Mouse (Mus musculus) ES-E14 (cell line): ENCODE data around the gene Ube4b. TPM values are rescaled to one million over a fixed set of nuclear protein-coding genes. Genes with fewer than 3 reads are reported as not detected.

Experiments
- DNase-seq: peaks from one replicate; pipeline ENCODE4 v3.0.0-alpha.2; 2013; ENCODE audit warnings: low read depth, low spot score
- H3K27ac ChIP-seq: 2 replicates; pipeline ENCODE4 v1.5.1; 2012; ENCODE audit warnings: low read depth, mild to moderate bottlenecking, low read length, moderate library complexity, mixed read lengths; ENCODE audit not compliant: poor library complexity, insufficient read depth, severe bottlenecking
- H3K36me3 ChIP-seq: 2 replicates; pipeline ENCODE4 v1.6.1; 2012; ENCODE audit warnings: mild to moderate bottlenecking, low read length, moderate library complexity, mixed read lengths; ENCODE audit not compliant: control insufficient read depth, poor library complexity, insufficient read depth, severe bottlenecking
- H3K4me1 ChIP-seq, 2 experiments: fragments of 150-350 bp in 1 of 2; sonication (generic) in 1 of 2; 2 replicates each; pipeline ENCODE4 v1.6.1; 2012; ENCODE audit warnings: low read length in 2 of 2, mild to moderate bottlenecking in 1 of 2, mixed read lengths in 1 of 2; ENCODE audit not compliant: control insufficient read depth in 2 of 2, insufficient read depth in 2 of 2, poor library complexity in 1 of 2
- H3K4me3 ChIP-seq, 2 experiments: fragments of 150-350 bp in 1 of 2; sonication (generic) in 1 of 2; 2 replicates each; pipeline ENCODE4 v1.5.1; 2012; ENCODE audit warnings: low read length in 2 of 2, low read depth in 1 of 2, mild to moderate bottlenecking in 1 of 2, mixed read lengths in 1 of 2; ENCODE audit not compliant: insufficient read depth in 1 of 2, poor library complexity in 1 of 2, severe bottlenecking in 1 of 2
- H3K9ac ChIP-seq: 2 replicates; pipeline ENCODE4 v1.6.1; 2012; ENCODE audit warnings: low read depth, mild to moderate bottlenecking, low read length, mixed read lengths; ENCODE audit not compliant: poor library complexity, insufficient read depth, severe bottlenecking
- H3K9me3 ChIP-seq: fragments of 150-350 bp; sonication (generic); 2 replicates; pipeline ENCODE4 v1.6.1; 2012; ENCODE audit warnings: low read depth, mild to moderate bottlenecking, low read length; ENCODE audit not compliant: control insufficient read depth, insufficient read depth
- CHD2 ChIP-seq: IDR thresholded peaks from 2 replicates; pipeline ENCODE4 v1.6.1; 2014; ENCODE audit warnings: mild to moderate bottlenecking, low read depth, low read length, inconsistent platforms
- HCFC1 ChIP-seq: IDR thresholded peaks from 2 replicates; pipeline ENCODE4 v1.6.1; 2012; ENCODE audit warnings: low read length, inconsistent platforms, borderline replicate concordance; ENCODE audit not compliant: insufficient read depth
- MAFK ChIP-seq: IDR thresholded peaks from 2 replicates; pipeline ENCODE4 v1.6.1; 2014; ENCODE audit warnings: mild to moderate bottlenecking, low read depth, low read length, inconsistent platforms; ENCODE audit not compliant: insufficient read depth
- ZC3H11A ChIP-seq: IDR thresholded peaks from 2 replicates; pipeline ENCODE4 v1.6.1; 2012; ENCODE audit warnings: low read depth, mild to moderate bottlenecking, inconsistent platforms, low read length, borderline replicate concordance
- ZNF384 ChIP-seq: IDR thresholded peaks from 2 replicates; pipeline ENCODE4 v1.6.1; 2012; ENCODE audit warnings: low read depth, low read length, inconsistent platforms
- in situ Hi-C, 2 experiments: fragments of 600-800 bp; cut with MboI; formaldehyde crosslinking; loops; one replicate each; pipeline ENCODE4 v1.15.1; 2025; ENCODE audit warnings: low sequenced_read_pairs in 2 of 2, inconsistent platforms in 1 of 2; ENCODE audit not compliant: unreplicated experiment in 2 of 2
- total RNA-seq: library from RNA; depleted of rRNA; stranded (reverse); fragments of 300-350 nt; gene quantifications from 2 replicates; pipeline ENCODE4 v1.2.3, GENCODE M21; 2012

Gene Ube4b
- total RNA-seq, 1 experiment, result 72.4 TPM

- Histone ChIP-seq H3K4me1 (peaks cover 9 to 26% of the 10 kb centered on the region in 2 experiments), H3K27ac (no peak overlapping the region), H3K36me3 (peaks cover 9% of the 10 kb centered on the region; the same call in 1 of the 2 replicates), H3K9ac (no peak overlapping the region), H3K4me3 (no peak overlapping the region), H3K9me3 (no peaks in the 10 kb centered on the region)
- no peak for DNase-seq
- TF ChIP-seq ZNF384 (no peak), CHD2 (no peak), HCFC1 (no peak)
- in situ Hi-C loops, result no loop called here
Measured at GRCm38 (mm10) chr4:149401591-149401982, 25.0 kb downstream of the Ube4b start.

DNA sequence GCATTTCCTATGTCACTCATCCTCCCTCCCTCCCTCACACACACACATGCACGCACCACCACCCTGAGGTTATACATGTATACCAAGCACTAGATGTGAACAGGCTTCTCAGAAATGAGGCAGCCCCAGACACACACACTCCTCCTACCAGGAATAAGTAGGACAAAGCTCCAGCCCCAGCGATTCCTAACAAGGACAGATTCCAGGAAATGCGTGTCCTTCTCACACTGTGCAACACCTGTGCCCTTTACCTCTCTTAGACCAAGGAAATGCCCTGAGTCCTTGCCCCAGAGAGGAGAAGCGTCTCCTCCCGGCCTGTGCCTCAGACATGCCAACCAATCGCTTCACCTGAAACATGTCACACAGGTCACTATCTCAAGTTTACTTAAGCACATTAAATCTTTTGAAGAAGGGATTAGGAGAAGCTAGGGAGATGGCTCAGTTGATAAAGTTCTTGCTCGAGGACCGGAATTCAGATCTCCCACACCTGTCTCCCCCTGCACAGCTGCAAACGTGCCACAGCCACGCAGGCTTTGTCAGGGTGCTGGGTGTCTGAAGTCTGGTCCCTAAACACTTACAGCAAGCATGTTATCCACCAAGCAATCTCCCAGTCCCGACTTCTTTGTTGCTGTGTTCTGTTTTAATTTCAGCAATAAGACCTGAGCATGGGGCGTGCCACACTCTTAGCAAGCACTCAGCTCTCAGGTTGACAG, 25.5 kb downstream of the Ube4b start:
- Histone ChIP-seq H3K27ac (no peak overlapping the region), H3K9me3 (no peaks in the 10 kb centered on the region), H3K9ac (no peak overlapping the region), H3K36me3 (peaks cover 9% of the 10 kb centered on the region; the same call in 1 of the 2 replicates), H3K4me3 (no peak overlapping the region), H3K4me1 (peaks cover 9 to 24% of the 10 kb centered on the region in 2 experiments)
- no peak for DNase-seq
- in situ Hi-C loops, result no loop called here
- TF ChIP-seq ZC3H11A, result no peak
- no peak for TF ChIP-seq CHD2
- TF ChIP-seq ZNF384, result no peak
- no peak for TF ChIP-seq HCFC1
- no peak for TF ChIP-seq MAFK

DNA sequence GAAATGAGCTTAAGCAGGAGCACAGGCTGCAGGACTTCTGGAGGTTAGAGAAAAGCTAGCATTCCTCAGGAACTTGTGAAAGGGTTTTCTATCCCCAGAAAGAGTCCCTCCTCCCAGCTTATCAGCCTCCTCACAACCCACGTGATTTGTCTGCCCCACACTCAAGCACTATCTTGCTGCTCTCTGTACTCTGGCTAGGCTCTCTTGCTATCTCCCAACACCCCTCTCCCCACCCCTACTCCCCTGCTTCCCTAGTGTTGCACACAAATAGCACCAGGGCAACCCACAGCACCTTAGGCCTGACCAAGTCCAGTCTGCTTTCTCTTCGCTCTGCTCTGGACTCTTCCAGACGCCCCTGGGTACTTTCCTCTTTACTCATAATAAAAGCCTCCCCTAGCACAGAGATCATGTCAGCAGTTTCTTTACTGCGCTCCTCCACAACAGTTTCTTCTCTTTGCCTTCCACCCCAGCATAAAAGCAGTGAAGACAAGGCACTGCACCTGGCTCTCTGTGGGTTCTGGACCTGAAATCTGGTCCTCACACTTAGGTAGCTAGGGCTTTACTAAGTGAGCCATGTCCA, 27.1 kb downstream of the Ube4b start:
- peaks cover 8 to 16% of the 10 kb centered on the region in 2 experiments for H3K4me1 ChIP-seq
- peaks cover 11% of the 10 kb centered on the region; the same call in 1 of the 2 replicates for H3K36me3 ChIP-seq
- no peak for TF ChIP-seq CHD2
- TF ChIP-seq MAFK, result no peak
- no peak for TF ChIP-seq ZNF384
- TF ChIP-seq ZC3H11A, result no peak
- TF ChIP-seq HCFC1, result no peak
- H3K27ac ChIP-seq, result no peak overlapping the region
- in situ Hi-C loops, result no loop called here
- no peaks in the 10 kb centered on the region for H3K9me3 ChIP-seq
- no peak overlapping the region for H3K9ac ChIP-seq
- no peak for DNase-seq
- no peak overlapping the region for H3K4me3 ChIP-seq

DNA sequence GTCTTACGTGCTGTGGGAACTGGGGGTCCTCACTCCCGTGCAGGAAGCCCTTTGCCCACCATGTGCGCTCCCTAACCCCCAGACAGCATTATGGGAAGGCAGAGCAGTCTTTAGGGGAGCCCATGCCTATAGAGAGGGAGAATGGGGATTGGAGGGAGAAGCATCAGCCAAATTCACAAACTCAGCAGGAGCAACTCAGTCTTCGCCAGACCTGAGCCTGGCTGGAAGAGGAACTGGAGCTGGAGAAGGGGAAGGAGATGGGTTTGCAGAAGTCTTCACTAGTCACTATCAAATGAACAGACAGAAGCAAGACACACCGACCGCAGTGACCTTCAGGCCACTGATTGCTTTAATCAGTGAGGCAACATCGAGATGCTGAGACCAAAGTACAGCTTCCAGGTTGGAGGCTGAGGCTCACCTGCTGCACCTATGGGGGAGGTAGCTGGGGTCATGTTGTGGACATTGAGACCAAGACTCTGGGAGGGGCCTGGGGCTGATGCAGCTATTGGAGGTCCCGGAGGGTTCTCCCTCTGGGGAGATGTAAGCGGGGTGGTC, 28.3 kb downstream of the Ube4b start:
- in situ Hi-C loops, result no loop called here
- Histone ChIP-seq H3K36me3 (peaks cover 11% of the 10 kb centered on the region; the same call in 1 of the 2 replicates), H3K9ac (no peak overlapping the region), H3K4me1 (peaks cover 8 to 10% of the 10 kb centered on the region in 2 experiments), H3K27ac (no peak overlapping the region), H3K4me3 (no peak overlapping the region), H3K9me3 (no peaks in the 10 kb centered on the region)
- no peak for TF ChIP-seq ZC3H11A
- no peak for DNase-seq
